Mouse (Mus musculus) embryo, embryonic 11.5 days (tissue): Measurements from ENCODE around the gene Mrgprf.

ENCODE experiments used
- DNase-seq: peaks from one replicate; pipeline ENCODE4 v3.0.0-alpha.2; 2012; ENCODE audit warnings: low read depth, low spot score

Mrgprf gene

GRCm38 (mm10) chr7:145335199-145335598 is 34.6 kb downstream of the Mrgprf start:
- no peak for DNase-seq

- no peak for DNase-seq
These were observed 35.1 kb downstream of the Mrgprf start for GRCm38 (mm10) chr7:145335616-145336332.

DNA sequence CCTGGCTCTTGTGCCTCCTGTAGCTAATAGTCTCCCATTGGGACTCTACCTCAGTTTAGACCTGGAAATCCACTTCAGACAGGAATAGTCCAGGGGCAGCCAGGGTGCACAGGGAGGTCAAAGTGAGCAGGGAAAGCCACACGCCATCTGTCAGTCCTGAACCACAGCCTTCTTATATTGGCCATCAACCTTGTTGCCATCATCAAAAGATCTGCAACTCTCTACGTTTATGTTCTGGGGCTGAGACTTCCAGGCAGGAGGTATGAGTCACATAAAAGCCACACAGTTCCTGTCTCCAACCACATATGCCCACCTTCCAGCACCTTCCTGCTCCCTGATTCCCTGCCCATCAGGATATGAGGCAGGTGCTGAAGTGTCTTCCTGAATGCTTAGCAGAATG is 37.3 kb downstream of the Mrgprf start:
- DNase-seq = no peak

GRCm38 (mm10) chr7:145340248-145340904 is 39.7 kb downstream of the Mrgprf start:
- DNase-seq = no peak
